Mouse (Mus musculus) lung, embryonic 14.5 days (tissue): ENCODE results near the gene Pfdn5. TPM values are rescaled to one million over a fixed set of nuclear protein-coding genes. Genes with fewer than 3 reads are reported as not detected.

ENCODE experiments used
- ATAC-seq: fragments of 200-750 bp; cut with Nextera tagmentation; 2 replicates; pipeline ENCODE4 v1.8.0; 2017; ENCODE audit warnings: mild to moderate bottlenecking, moderate TSS enrichment, moderate library complexity; ENCODE audit not compliant: insufficient read depth
- DNase-seq: peaks from one replicate; pipeline ENCODE4 v3.0.0-alpha.2; 2015
- H3K27ac ChIP-seq: fragments of 300-500 bp; sonication (generic); 2 replicates; pipeline ENCODE4 v1.5.1; 2014; ENCODE audit warnings: low read depth, mild to moderate bottlenecking, moderate library complexity
- H3K27me3 ChIP-seq: fragments of 300-500 bp; sonication (generic); 2 replicates; pipeline ENCODE4 v1.6.1; 2014; ENCODE audit warnings: low read length, control low read depth; ENCODE audit not compliant: insufficient read depth
- H3K36me3 ChIP-seq: fragments of 300-500 bp; sonication (generic); 2 replicates; pipeline ENCODE4 v1.6.1; 2014; ENCODE audit warnings: control low read depth; ENCODE audit not compliant: insufficient read depth
- H3K4me1 ChIP-seq: fragments of 300-500 bp; sonication (generic); 2 replicates; pipeline ENCODE4 v1.6.1; 2014; ENCODE audit warnings: antibody characterized with exemption, control low read depth; ENCODE audit not compliant: insufficient read depth
- H3K4me2 ChIP-seq: fragments of 300-500 bp; sonication (generic); 2 replicates; pipeline ENCODE4 v1.6.1; 2014; ENCODE audit warnings: mild to moderate bottlenecking
- H3K4me3 ChIP-seq: fragments of 300-500 bp; sonication (generic); 2 replicates; pipeline ENCODE4 v1.5.1; 2014; ENCODE audit warnings: low read depth, low read length
- H3K9ac ChIP-seq: fragments of 300-500 bp; sonication (generic); 2 replicates; pipeline ENCODE4 v1.6.1; 2014
- H3K9me3 ChIP-seq: fragments of 300-500 bp; sonication (generic); 2 replicates; pipeline ENCODE4 v1.6.1; 2016; ENCODE audit warnings: low read depth, low read length, control low read depth
- CTCF ChIP-seq: IDR thresholded peaks from 2 replicates; pipeline ENCODE4 v1.5.1; 2016; ENCODE audit warnings: antibody characterized with exemption, low read depth
- WGBS: fragments of 180-500 bp; shearing (Covaris S2); extraction: QIAGEN DNeasy Blood & Tissue Kit; methylation state at CpG from one replicate; pipeline ENCODE4 v1.1.7; 2014; 5-methylcytosine and 5-hydroxymethylcytosine counted together
- polyA plus RNA-seq: library from polyadenylated mRNA; unstranded; fragments of >200 nt; fragmentation: Nextera tagmentation; extraction: Ambion mirVana; gene quantifications from 2 replicates; pipeline ENCODE4 v1.2.1, GENCODE M21; 2014

The Pfdn5 gene
- polyA plus RNA-seq, 1 experiment from 2014 or later = 477 TPM

DNA sequence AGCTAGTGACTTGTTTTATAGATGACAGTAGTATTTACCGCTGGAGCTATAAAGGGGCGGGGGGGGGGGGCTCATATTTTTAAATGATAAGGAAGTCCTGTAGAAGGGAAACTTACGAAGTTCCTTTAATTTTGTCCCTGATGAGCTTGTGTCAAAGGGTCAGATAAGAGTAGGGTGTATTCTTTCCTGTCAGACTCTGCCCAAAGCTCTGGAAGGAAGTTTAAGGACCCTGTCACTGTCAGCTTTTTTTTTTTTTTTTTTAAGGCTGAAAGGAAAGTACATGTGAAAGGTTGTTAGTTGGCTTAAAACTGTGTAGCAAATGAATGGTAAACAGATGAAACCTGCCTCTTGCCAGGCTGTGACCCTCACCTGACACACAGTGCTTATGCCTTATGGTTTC is 42.3 kb upstream of the Pfdn5 start:
- H3K9me3 ChIP-seq = no peaks in the 10 kb centered on the region
- DNase-seq (no peak), ATAC-seq (no peak)
- WGBS = 73% methylated on average over 3 of the region's 3 CpGs
- H3K4me2 ChIP-seq = no peak overlapping the region
- H3K27ac ChIP-seq = no peak overlapping the region
- H3K4me3 ChIP-seq = no peak overlapping the region
- no peak for TF ChIP-seq CTCF
- H3K36me3 ChIP-seq = peaks cover 22% of the 10 kb centered on the region
- no peak overlapping the region for H3K9ac ChIP-seq
- no peaks in the 10 kb centered on the region for H3K27me3 ChIP-seq
- H3K4me1 ChIP-seq = peaks cover 11% of the 10 kb centered on the region; the same call in 1 of the 2 replicates

GRCm38 (mm10) chr15:102287395-102287794 is 38.5 kb upstream of the Pfdn5 start:
- ATAC-seq (peak; percentile 39; the same call in 1 of the 2 replicates), DNase-seq (peak; percentile 82)
- Histone ChIP-seq H3K27ac (no peak overlapping the region), H3K4me3 (no peak overlapping the region), H3K27me3 (no peaks in the 10 kb centered on the region), H3K9me3 (no peaks in the 10 kb centered on the region), H3K36me3 (0 out of 2 replicates have a peak, but pooled peaks cover 4% of the 10 kb centered on the region), H3K4me2 (no peak overlapping the region), H3K9ac (no peak overlapping the region), H3K4me1 (peaks cover 4% of the 10 kb centered on the region; the same call in 1 of the 2 replicates)
- peak; percentile 67 for TF ChIP-seq CTCF

DNA sequence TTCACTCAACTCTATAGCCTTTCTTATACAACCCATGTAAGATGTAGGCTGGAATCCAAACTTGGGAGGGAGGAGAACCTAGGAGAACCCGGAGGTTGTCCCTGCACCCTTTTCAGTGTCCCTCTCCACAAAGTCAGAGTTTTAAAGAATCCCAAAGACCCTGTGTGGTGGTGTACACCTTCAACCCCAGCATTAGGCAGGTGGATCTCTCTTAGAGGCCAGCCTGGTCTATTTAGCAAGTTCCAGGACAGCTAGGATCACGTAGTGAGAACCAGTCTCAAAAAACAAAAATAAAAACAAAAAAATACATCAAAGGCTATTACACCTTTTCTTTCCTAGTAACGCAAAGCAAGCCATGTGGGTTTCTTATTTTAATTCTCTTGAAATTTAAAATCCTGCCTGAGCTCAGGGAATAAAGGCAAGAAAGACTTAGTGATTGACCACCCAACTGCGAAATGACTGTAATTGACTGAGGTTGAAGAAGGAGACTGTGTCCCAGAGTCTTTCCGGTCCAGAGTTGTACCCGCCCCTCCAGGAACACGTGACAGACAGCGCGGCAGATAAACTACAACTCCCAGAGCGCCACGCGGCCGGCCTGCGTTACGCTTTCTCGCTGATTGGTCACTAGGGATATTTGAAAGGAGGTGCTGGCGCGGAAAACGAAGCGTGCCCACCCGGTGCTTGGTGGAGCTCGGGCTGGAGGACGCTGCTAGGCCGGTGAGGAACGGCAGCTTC is 30.1 kb upstream of the Pfdn5 start, which contains the start of gene Espl1:
TSS of gene Espl1 (plus strand) at position 634 of the 735 bp plus-strand sequence.
- DNase-seq = peak; percentile 99
- H3K9ac ChIP-seq = peak within 1 kb of the TSS; percentile 51
- peak within 1 kb of the TSS; percentile 65 for H3K4me3 ChIP-seq
- TF ChIP-seq CTCF = no peak
- H3K4me1 ChIP-seq = peaks cover 3% of the 10 kb centered on the region; the same call in 1 of the 2 replicates
- H3K27me3 ChIP-seq = no peaks in the 10 kb centered on the region
- ATAC-seq = peak; percentile 99
- H3K27ac ChIP-seq = peak within 1 kb of the TSS; percentile 30; the same call in 1 of the 2 replicates
- H3K36me3 ChIP-seq = peaks cover 28% of the 10 kb centered on the region
- H3K4me2 ChIP-seq = peak within 1 kb of the TSS; percentile 73
- no peaks in the 10 kb centered on the region for H3K9me3 ChIP-seq
- 7% methylated on average over 25 of the region's 25 CpGs for WGBS

DNA sequence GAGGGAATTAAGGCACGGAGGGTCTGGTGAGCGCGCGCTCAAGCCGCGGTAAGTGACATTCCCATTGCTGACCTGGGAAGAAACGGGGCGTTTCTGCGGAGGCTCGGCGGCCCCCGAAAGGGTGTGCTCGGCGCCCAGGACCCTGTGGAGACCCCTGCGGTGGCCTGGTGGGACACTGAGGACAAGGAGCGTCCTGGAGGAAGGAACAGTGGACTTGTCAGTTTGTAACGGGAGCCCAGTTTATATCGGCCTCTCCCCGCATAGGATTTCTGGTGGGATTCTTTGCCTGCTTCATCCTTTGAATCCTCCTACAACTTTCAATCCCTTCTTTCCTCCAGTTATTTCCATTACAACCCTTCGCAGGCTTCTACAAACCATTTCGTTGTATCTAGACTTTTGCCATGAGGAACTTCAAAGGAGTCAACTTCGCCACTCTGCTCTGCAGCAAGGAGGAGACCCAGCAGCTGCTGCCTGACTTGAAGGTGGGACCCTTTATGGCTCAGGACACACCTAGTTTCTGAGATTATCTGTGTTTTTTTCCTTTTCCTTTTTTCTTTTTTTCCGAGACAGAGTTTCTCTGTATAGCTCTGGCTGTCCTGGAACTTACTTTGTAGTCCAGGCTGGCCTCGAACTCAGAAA is 29.4 kb upstream of the Pfdn5 start:
- no peak for TF ChIP-seq CTCF
- ATAC-seq (peak; percentile 58), DNase-seq (peak; percentile 14)
- Histone ChIP-seq H3K4me2 (peak overlapping the region; percentile 73), H3K9me3 (no peaks in the 10 kb centered on the region), H3K36me3 (peaks cover 35% of the 10 kb centered on the region), H3K27me3 (no peaks in the 10 kb centered on the region), H3K27ac (no peak overlapping the region), H3K4me1 (peaks cover 3% of the 10 kb centered on the region; the same call in 1 of the 2 replicates), H3K9ac (peak overlapping the region; percentile 51), H3K4me3 (peak overlapping the region; percentile 65)
- 2% methylated on average over 24 of the region's 24 CpGs for WGBS

- Histone ChIP-seq H3K9ac (no peak overlapping the region), H3K4me1 (no peaks in the 10 kb centered on the region), H3K4me2 (no peak overlapping the region), H3K9me3 (no peaks in the 10 kb centered on the region), H3K27me3 (no peaks in the 10 kb centered on the region), H3K36me3 (peaks cover 79% of the 10 kb centered on the region), H3K27ac (no peak overlapping the region), H3K4me3 (no peak overlapping the region)
- DNase-seq = peak; percentile 30
- 56% methylated on average over 6 of the region's 6 CpGs for WGBS
- no peak for TF ChIP-seq CTCF
- peak; percentile 31; the same call in 1 of the 2 replicates for ATAC-seq
These were observed 23.4 kb upstream of the Pfdn5 start for GRCm38 (mm10) chr15:102302542-102302941.

- Histone ChIP-seq H3K4me2 (no peak overlapping the region), H3K27me3 (no peaks in the 10 kb centered on the region), H3K9me3 (no peaks in the 10 kb centered on the region), H3K9ac (no peak overlapping the region), H3K4me1 (no peaks in the 10 kb centered on the region), H3K36me3 (peaks cover 81% of the 10 kb centered on the region), H3K4me3 (no peak overlapping the region), H3K27ac (no peak overlapping the region)
- no peak for TF ChIP-seq CTCF
- DNase-seq = no peak
- no peak for ATAC-seq
- WGBS = 80% methylated on average over 9 of the region's 9 CpGs
These were observed 17.2 kb upstream of the Pfdn5 start for GRCm38 (mm10) chr15:102308717-102309116.

DNA sequence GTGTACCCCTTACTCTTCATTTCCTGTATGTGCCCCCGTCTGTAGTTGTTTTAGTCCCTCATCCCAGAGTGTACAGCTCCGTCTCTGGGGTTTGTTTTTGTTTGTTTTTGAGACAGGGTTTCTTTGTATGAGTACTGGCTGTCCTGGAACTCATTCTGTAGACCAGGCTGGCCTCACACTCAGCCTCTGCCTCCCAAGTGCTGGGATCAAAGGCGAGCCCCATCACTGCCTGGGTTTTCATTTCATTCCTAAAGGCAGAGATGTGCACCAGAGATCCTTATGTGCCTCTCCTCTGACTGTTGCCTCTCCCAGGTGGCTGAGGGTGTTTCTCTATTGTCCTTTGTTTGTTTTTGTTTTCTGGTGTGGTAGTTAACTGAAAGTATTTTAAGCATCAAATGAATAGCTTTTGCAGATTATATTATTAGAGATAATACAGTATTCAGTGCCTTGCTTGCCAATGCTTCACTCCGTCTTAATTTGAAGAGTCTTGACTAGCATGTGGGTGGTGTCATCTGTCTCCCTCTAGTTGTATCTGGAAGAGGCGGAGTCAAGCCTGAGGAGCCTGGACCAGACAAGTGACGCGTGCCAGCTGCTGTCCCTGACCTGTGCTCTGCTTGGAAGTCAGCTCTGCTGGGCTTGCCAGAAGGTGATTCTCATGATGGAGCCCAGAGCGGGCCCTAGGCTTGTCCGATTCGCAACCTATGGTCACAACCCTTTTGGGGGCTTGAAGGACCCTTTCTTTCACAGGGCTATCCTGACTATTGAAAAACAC is 15.7 kb upstream of the Pfdn5 start:
- no peak for TF ChIP-seq CTCF
- DNase-seq = peak; percentile 92

More for the DNA sequence above, 15.7 kb upstream of the Pfdn5 start:
- Histone ChIP-seq H3K4me3 (no peak overlapping the region), H3K27me3 (no peaks in the 10 kb centered on the region), H3K9me3 (no peaks in the 10 kb centered on the region), H3K9ac (no peak overlapping the region), H3K36me3 (peaks cover 82% of the 10 kb centered on the region), H3K4me2 (no peak overlapping the region), H3K4me1 (no peaks in the 10 kb centered on the region), H3K27ac (peak overlapping the region; percentile 83)
- 38% methylated on average over 10 of the region's 10 CpGs for WGBS
- peak; percentile 95 for ATAC-seq
